Mouse (Mus musculus): Measurements from ENCODE around the gene Olfr27. TPM values are rescaled to one million over a fixed set of nuclear protein-coding genes. Genes with fewer than 3 reads are reported as not detected.

Gene Olfr27
- not detected in 2 replicates for polyA plus RNA-seq (2016; fragmentation: Nextera tagmentation; extraction: Ambion mirVana)

- Histone ChIP-seq H3K36me3 (no peaks in the 10 kb centered on the region), H3K4me1 (replicated peaks) (no peaks in the 10 kb centered on the region), H3K9ac (no peak within 1 kb of the TSS), H3K4me3 (no peak within 1 kb of the TSS), H3K4me2 (no peak within 1 kb of the TSS), H3K27ac (ENCODE audit: poor library complexity, severe bottlenecking) (no peak within 1 kb of the TSS), H3K27me3 (replicated peaks) (no peaks in the 10 kb centered on the region), H3K9me3 (replicated peaks) (0 out of 2 replicates have a peak, but pooled peaks cover 3% of the 10 kb centered on the region)
- ATAC-seq (ENCODE audit: insufficient number of reproducible peaks, low FRiP score), result no peak
Measured at GRCm38 (mm10) chr9:39127831-39128230, at the start of gene Olfr27. Gene Olfr27, plus strand, starts transcription at chr9:39128131.

GRCm38 (mm10) chr9:39078787-39079186 is 49.1 kb upstream of the Olfr27 start, which contains the start of gene Olfr938:
Gene Olfr938, minus strand, starts transcription at chr9:39078887.
- Histone ChIP-seq H3K4me2 (no peak within 1 kb of the TSS), H3K9me3 (replicated peaks) (peaks cover 4% of the 10 kb centered on the region), H3K9ac (no peak within 1 kb of the TSS), H3K27me3 (replicated peaks) (no peaks in the 10 kb centered on the region), H3K4me3 (no peak within 1 kb of the TSS), H3K27ac (ENCODE audit: poor library complexity, severe bottlenecking) (no peak within 1 kb of the TSS), H3K36me3 (no peaks in the 10 kb centered on the region), H3K4me1 (replicated peaks) (no peaks in the 10 kb centered on the region)
- no peak for ATAC-seq (ENCODE audit: insufficient number of reproducible peaks, low FRiP score)
- WGBS, result 73% methylated on average over 2 of the region's 2 CpGs

DNA sequence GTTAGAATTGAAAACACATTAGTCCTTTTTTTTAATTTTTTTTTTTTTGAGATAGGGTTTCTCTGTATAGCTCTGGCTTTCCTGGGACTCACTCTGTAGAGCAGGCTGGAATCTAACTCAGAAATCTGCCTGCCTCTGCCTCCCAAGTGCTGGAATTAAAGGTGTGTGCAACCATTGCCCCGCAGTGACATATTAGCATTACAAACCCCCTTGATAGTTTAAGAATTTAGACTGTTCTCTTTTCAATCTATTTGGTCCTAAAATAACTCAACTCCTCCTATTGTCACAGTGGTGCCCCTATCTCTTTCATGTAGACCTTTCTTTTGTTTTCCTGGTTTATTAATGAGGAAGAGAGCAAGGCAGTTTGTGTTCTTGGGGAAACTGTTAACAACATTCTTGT is 605 bp upstream of the Olfr27 start:
- ATAC-seq (ENCODE audit: insufficient number of reproducible peaks, low FRiP score), result no peak
- Histone ChIP-seq H3K9ac (no peak overlapping the region), H3K27ac (ENCODE audit: poor library complexity, severe bottlenecking) (no peak overlapping the region), H3K4me3 (no peak overlapping the region), H3K36me3 (no peaks in the 10 kb centered on the region), H3K27me3 (replicated peaks) (no peaks in the 10 kb centered on the region), H3K9me3 (replicated peaks) (peaks cover 4% of the 10 kb centered on the region; the same call in 1 of the 2 replicates), H3K4me1 (replicated peaks) (no peaks in the 10 kb centered on the region), H3K4me2 (no peak overlapping the region)
- whole genome bisulfite sequencing, result 81% methylated on average over 1 of the region's 1 CpGs

GRCm38 (mm10) chr9:39152401-39152800 is 24.5 kb downstream of the Olfr27 start:
- Histone ChIP-seq H3K27me3 (replicated peaks) (no peaks in the 10 kb centered on the region), H3K4me3 (no peak overlapping the region), H3K4me1 (replicated peaks) (no peaks in the 10 kb centered on the region), H3K27ac (ENCODE audit: poor library complexity, severe bottlenecking) (no peak overlapping the region), H3K36me3 (no peaks in the 10 kb centered on the region), H3K9ac (no peak overlapping the region), H3K9me3 (replicated peaks) (peaks cover 4% of the 10 kb centered on the region; the same call in 1 of the 2 replicates), H3K4me2 (no peak overlapping the region)
- WGBS, result 79% methylated on average over 1 of the region's 1 CpGs
- no peak for ATAC-seq (ENCODE audit: insufficient number of reproducible peaks, low FRiP score)

GRCm38 (mm10) chr9:39166004-39166403 is 38.1 kb downstream of the Olfr27 start, which contains the start of gene Olfr943:
Gene Olfr943, plus strand, starts transcription at chr9:39166304.
- Histone ChIP-seq H3K4me3 (no peak within 1 kb of the TSS), H3K27ac (ENCODE audit: poor library complexity, severe bottlenecking) (no peak within 1 kb of the TSS), H3K9me3 (replicated peaks) (peaks cover 8% of the 10 kb centered on the region; the same call in 1 of the 2 replicates), H3K4me2 (no peak within 1 kb of the TSS), H3K36me3 (no peaks in the 10 kb centered on the region), H3K9ac (no peak within 1 kb of the TSS), H3K27me3 (replicated peaks) (no peaks in the 10 kb centered on the region), H3K4me1 (replicated peaks) (no peaks in the 10 kb centered on the region)
- no peak for ATAC-seq (ENCODE audit: insufficient number of reproducible peaks, low FRiP score)
- WGBS, result 85% methylated on average over 5 of the region's 5 CpGs

Other genes starting within 250 kb of the Olfr27 start
- gene Olfr930, start 198.3 kb upstream of the Olfr27 start, polyA plus RNA-seq (2016; fragmentation: Nextera tagmentation; extraction: Ambion mirVana), result not detected in 2 replicates
- not detected in 2 replicates for gene Olfr933, start 155.8 kb upstream of the Olfr27 start, polyA plus RNA-seq (2016; fragmentation: Nextera tagmentation; extraction: Ambion mirVana)
- not detected in 2 replicates for gene Olfr934, start 139.8 kb upstream of the Olfr27 start, polyA plus RNA-seq (2016; fragmentation: Nextera tagmentation; extraction: Ambion mirVana)
- not detected in 2 replicates for gene Olfr935, start 128.4 kb upstream of the Olfr27 start, polyA plus RNA-seq (2016; fragmentation: Nextera tagmentation; extraction: Ambion mirVana)
- not detected in 2 replicates for gene Olfr146, start 104.8 kb upstream of the Olfr27 start, polyA plus RNA-seq (2016; fragmentation: Nextera tagmentation; extraction: Ambion mirVana)
- not detected in 2 replicates for gene Olfr937, start 63.2 kb upstream of the Olfr27 start, polyA plus RNA-seq (2016; fragmentation: Nextera tagmentation; extraction: Ambion mirVana)
- gene Olfr938, start 49.2 kb upstream of the Olfr27 start, polyA plus RNA-seq (2016; fragmentation: Nextera tagmentation; extraction: Ambion mirVana), result not detected in 2 replicates
- gene Olfr943, start 38.2 kb downstream of the Olfr27 start, polyA plus RNA-seq (2016; fragmentation: Nextera tagmentation; extraction: Ambion mirVana), result not detected in 2 replicates
- gene Olfr944, start 73.8 kb downstream of the Olfr27 start, polyA plus RNA-seq (2016; fragmentation: Nextera tagmentation; extraction: Ambion mirVana), result not detected in 2 replicates
- not detected in 2 replicates for gene Olfr1537, start 121.9 kb downstream of the Olfr27 start, polyA plus RNA-seq (2016; fragmentation: Nextera tagmentation; extraction: Ambion mirVana)
- gene Olfr945, start 148.7 kb downstream of the Olfr27 start, polyA plus RNA-seq (2016; fragmentation: Nextera tagmentation; extraction: Ambion mirVana), result not detected in 2 replicates
- not detected in 2 replicates for gene Olfr948, start 197.9 kb downstream of the Olfr27 start, polyA plus RNA-seq (2016; fragmentation: Nextera tagmentation; extraction: Ambion mirVana)